Mouse (Mus musculus) erythroblast, embryonic 14.5 days (primary cell): ENCODE results near the gene Slc25a25. TPM values are rescaled to one million over a fixed set of nuclear protein-coding genes. Genes with fewer than 3 reads are reported as not detected.
A peak's percentile ranks its signal among the peaks of the same experiment; 100 is the strongest.

Source experiments
- H3K27me3 ChIP-seq: 2 replicates; pipeline ENCODE4 v1.6.1; 2012; ENCODE audit warnings: inconsistent platforms; ENCODE audit not compliant: control insufficient read depth
- H3K36me3 ChIP-seq: 2 replicates; pipeline ENCODE4 v1.6.1; 2012; ENCODE audit warnings: mild to moderate bottlenecking, inconsistent platforms; ENCODE audit not compliant: control insufficient read depth
- H3K4me1 ChIP-seq: 2 replicates; pipeline ENCODE4 v1.6.1; 2012; ENCODE audit warnings: inconsistent platforms; ENCODE audit not compliant: control insufficient read depth
- H3K4me3 ChIP-seq: replicated peaks from 2 replicates; pipeline ENCODE3; 2012; ENCODE audit warnings: moderate library complexity, mild to moderate bottlenecking, inconsistent platforms
- H3K9me3 ChIP-seq: 2 replicates; pipeline ENCODE4 v1.6.1; 2012; ENCODE audit warnings: low read length, inconsistent platforms, mixed read lengths; ENCODE audit not compliant: control insufficient read depth
- GATA1 ChIP-seq: IDR thresholded peaks from 2 replicates; pipeline ENCODE4 v1.6.1; 2012; ENCODE audit warnings: low read length, inconsistent platforms, mixed read lengths
- TAL1 ChIP-seq: IDR thresholded peaks from 3 replicates; pipeline ENCODE4 v1.6.1; 2012; ENCODE audit warnings: low read length, inconsistent platforms, mixed read lengths
- polyA plus RNA-seq: library from polyadenylated mRNA; stranded (reverse); fragments of >175 nt; gene quantifications from 2 replicates; pipeline ENCODE4 v1.2.3, GENCODE M21; 2012

Gene Slc25a25
- polyA plus RNA-seq, 1 experiment, result 2.0 TPM

DNA sequence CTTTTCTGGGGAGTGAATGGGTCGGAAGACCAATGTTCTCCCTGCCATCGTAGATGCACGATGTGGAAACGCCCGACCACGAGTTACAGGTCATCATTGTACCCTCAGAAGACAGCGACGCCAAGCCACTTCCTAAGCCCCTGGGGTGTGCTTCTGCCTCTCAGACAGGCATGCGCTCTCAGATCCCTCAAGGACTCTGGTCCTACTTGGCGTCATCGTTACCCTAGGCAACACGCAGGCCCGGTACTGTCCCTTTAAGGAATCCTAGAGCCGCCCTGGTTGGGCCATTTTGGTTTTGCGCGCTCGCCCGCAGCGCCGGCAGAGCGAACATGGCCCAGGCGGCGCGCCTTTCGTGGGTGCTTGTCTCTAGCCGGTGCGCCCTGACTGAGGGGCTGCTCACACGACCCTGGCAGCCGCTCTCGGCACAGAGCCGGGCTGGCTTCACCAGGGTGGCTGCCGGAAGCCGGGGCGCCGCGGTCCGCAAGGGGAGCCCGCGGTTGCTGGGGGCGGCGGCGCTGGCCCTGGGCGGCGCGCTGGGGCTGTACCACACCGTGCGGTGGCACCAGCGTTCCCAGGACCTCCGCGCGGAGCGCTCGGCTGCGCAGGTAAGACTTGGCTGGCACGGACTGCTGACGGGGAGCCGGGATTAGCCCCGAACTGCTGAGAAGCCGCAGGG is 55.2 kb downstream of the Slc25a25 start:
- no peak for TF ChIP-seq GATA1
- no peak for TF ChIP-seq TAL1
- Histone ChIP-seq H3K36me3 (peaks cover 19% of the 10 kb centered on the region), H3K4me1 (peaks cover 51% of the 10 kb centered on the region)

DNA sequence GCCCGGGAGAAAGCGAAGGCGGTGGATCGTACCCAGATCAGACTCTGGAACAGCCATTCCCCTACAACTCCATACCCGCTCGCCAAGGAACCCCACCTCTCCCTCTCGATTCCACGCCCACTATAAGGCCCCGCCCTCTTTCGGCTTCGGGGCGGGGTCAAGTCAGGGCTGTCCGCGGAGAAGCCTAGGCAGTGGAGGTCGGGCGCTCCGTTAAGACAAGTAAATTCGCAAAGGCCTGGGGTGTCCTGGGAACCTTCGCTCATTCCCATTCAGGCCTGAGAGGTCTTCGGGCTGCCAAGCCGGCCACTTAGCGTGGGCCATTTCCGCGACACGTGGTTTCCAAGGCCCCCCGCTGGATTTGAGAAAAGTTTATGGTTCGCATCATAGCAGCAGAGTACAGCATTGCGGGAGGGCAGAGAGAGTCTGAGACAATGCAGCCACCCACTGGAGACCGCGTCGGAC is 55.7 kb downstream of the Slc25a25 start, which contains the start of gene Ptges2:
Ptges2 (plus strand) TSS at position 413 of the 462 bp plus-strand sequence.
- TF ChIP-seq GATA1, result no peak
- TF ChIP-seq TAL1, result no peak
- H3K4me3 ChIP-seq, result peak within 1 kb of the TSS; percentile 87
- H3K4me1 ChIP-seq, result peaks cover 47% of the 10 kb centered on the region
- H3K9me3 ChIP-seq, result no peaks in the 10 kb centered on the region; the same call in 1 of the 2 replicates
- peaks cover 14% of the 10 kb centered on the region for H3K36me3 ChIP-seq
- no peaks in the 10 kb centered on the region for H3K27me3 ChIP-seq

More for the DNA sequence above, 55.2 kb downstream of the Slc25a25 start:
- no peaks in the 10 kb centered on the region for H3K27me3 ChIP-seq
- peak overlapping the region; percentile 87 for H3K4me3 ChIP-seq
- H3K9me3 ChIP-seq, result no peaks in the 10 kb centered on the region; the same call in 1 of the 2 replicates

DNA sequence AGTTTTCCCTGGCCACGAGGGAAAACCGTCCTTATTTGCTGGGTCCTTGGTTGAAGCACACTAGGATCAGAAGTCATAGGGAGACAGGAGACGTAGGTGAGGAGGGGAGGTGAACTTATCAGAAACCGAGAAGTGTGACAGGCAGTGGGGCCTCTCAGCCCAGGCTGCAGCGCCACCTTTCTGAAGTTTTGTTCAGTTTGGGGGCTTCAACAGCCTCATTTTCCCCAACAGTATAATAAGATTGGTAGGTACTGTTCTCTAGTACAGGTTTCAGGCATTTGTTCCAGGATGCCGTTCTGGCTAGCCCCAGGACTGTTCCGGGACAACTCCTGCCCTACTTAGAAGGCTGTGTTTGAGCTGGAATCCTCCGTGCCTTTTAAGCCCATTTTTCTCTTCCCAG is 56.3 kb downstream of the Slc25a25 start:
- TF ChIP-seq TAL1 (no peak), GATA1 (no peak)
- H3K4me3 ChIP-seq, result peak overlapping the region; percentile 87
- H3K4me1 ChIP-seq, result peaks cover 42% of the 10 kb centered on the region
- no peaks in the 10 kb centered on the region; the same call in 1 of the 2 replicates for H3K9me3 ChIP-seq
- H3K36me3 ChIP-seq, result peaks cover 10% of the 10 kb centered on the region
- H3K27me3 ChIP-seq, result no peaks in the 10 kb centered on the region

DNA sequence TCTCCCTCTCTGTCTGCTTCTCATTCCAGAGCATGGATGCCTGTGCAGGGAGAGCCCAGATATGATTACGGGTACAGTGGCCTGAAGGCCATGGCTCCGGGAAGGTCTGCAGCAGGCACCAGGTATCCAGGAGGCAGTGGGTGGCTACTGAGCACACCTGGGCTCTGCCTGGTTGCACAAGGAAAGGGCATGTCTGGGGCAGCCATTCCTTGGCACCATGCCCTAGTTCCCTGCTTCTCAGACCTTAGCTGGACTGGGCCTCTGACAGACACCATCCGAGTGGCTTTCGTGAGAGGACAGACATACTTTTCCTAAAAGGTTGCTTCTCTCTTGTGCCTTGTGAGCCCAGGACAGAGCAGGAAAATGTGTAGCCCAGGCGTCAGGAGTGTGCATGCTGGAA is 59.2 kb downstream of the Slc25a25 start:
- H3K9me3 ChIP-seq, result no peaks in the 10 kb centered on the region; the same call in 1 of the 2 replicates
- no peak overlapping the region for H3K4me3 ChIP-seq
- peaks cover 28% of the 10 kb centered on the region for H3K4me1 ChIP-seq
- H3K36me3 ChIP-seq, result no peaks in the 10 kb centered on the region
- TF ChIP-seq GATA1, result no peak
- no peaks in the 10 kb centered on the region; the same call in 1 of the 2 replicates for H3K27me3 ChIP-seq

DNA sequence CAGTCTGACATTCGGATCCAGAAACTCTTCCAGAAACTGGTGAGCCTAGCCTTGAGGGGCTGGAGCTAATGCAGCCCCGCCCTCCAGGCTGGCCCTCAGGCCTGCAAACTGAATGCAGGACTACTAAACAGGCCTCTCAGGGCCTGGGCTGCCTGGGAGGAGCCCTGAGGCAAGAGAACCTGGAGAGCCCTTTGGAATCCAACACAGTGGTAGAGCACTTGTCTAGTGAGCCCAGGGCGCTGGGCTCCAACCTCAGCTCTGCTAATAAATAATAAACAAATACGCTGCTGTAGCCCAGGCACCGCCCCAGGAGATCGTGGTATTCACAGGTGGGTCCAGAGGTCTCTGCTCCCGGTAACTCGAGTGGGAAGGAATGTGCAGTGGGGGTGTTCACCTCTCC is 60.4 kb downstream of the Slc25a25 start:
- Histone ChIP-seq H3K4me3 (no peak overlapping the region), H3K4me1 (peaks cover 16% of the 10 kb centered on the region), H3K27me3 (peaks cover under 1% of the 10 kb centered on the region; the same call in 1 of the 2 replicates), H3K36me3 (no peaks in the 10 kb centered on the region), H3K9me3 (no peaks in the 10 kb centered on the region; the same call in 1 of the 2 replicates)
- TF ChIP-seq GATA1 (no peak), TAL1 (no peak)

DNA sequence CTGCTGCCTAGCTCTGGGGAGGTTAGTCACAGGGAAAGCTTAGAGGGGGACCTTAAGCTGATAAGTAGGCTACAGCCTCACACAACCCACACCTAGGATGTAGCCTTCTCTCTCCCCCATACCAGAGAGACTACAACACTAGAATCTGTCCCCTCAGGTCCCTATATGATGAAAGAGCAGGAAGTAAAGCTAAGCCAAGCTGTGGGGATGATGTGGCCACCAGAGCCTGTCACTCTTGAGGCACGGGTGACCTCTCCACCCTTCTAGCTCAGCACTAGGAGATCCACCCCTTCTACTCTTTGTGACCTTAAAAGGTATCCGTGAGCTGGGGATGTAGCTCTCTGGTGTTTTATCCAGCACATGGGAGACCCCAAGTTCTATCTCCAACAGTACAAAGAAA is 62.1 kb downstream of the Slc25a25 start:
- H3K9me3 ChIP-seq, result no peaks in the 10 kb centered on the region; the same call in 1 of the 2 replicates
- TF ChIP-seq GATA1 (no peak), TAL1 (no peak)
- H3K4me3 ChIP-seq, result no peak overlapping the region
- H3K27me3 ChIP-seq, result peaks cover 9% of the 10 kb centered on the region
- no peaks in the 10 kb centered on the region for H3K36me3 ChIP-seq
- H3K4me1 ChIP-seq, result peaks cover under 1% of the 10 kb centered on the region

DNA sequence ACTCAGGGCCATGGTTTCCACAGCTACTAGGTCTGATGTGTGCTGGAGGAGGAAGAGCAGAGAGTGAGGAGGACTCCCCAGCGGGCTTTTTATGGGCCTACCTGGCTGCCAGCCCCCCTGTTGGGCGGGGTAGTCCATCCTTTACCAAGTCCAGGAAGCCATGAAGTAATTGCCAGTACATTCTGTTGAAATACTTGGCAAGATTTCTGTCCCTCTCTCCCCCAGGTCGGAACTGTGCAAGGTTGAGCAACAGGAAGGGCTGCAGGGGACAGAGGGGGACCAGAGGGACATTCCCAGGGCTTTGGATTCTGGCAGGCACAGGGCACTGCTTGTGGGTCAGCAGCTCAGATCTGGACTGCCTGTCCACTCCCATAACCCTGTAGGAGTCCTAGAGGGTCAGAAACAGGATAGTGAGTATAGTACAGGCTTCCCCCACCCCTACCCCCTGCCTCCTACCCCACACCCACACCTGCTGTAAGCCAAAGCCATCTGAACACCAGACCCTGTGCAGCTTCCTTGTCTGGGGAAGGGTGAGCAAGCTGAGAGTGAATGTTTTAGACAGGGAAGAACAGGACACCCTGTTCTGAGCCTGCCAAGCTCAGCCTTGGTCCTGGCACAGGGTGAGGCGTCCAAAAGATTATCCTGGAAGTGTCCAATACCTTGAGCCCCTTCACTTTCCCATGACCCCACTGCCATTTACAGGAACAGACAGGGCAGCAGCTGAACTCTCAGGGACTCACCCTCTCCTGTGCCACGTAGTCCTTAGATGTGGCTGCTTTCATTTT is 63.3 kb downstream of the Slc25a25 start, which contains the start of gene Lcn2:
Lcn2 (minus strand) TSS at position 547 of the 785 bp plus-strand sequence.
- no peak within 1 kb of the TSS for H3K4me3 ChIP-seq
- peaks cover 6% of the 10 kb centered on the region for H3K4me1 ChIP-seq
- TF ChIP-seq GATA1 (no peak), TAL1 (no peak)
- H3K9me3 ChIP-seq, result no peaks in the 10 kb centered on the region
- peaks cover 16% of the 10 kb centered on the region for H3K27me3 ChIP-seq
- no peaks in the 10 kb centered on the region for H3K36me3 ChIP-seq

DNA sequence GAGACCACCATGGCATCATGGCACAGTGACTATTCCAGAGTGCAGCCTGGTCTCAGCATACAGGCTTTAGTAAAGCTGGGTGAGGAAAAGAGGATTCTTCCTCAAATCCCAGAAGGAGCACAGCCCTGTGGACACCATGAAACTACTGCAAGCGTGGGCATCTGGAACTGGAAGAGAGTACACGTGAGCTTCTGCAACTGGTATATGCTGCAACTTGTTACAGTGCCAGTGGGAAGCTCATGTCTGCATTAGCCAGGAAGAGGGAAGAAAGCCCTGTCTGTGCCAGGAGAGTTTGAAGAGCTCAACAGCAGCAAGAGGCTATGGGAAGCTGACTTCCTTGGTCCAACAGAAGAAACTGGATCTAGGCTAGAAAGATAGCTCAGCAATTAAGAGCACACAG is 68.6 kb downstream of the Slc25a25 start:
- Histone ChIP-seq H3K36me3 (peaks cover 29% of the 10 kb centered on the region), H3K9me3 (no peaks in the 10 kb centered on the region), H3K4me1 (peaks cover 42% of the 10 kb centered on the region), H3K27me3 (peaks cover 27% of the 10 kb centered on the region), H3K4me3 (no peak overlapping the region)
- no peak for TF ChIP-seq GATA1
- TF ChIP-seq TAL1, result no peak

DNA sequence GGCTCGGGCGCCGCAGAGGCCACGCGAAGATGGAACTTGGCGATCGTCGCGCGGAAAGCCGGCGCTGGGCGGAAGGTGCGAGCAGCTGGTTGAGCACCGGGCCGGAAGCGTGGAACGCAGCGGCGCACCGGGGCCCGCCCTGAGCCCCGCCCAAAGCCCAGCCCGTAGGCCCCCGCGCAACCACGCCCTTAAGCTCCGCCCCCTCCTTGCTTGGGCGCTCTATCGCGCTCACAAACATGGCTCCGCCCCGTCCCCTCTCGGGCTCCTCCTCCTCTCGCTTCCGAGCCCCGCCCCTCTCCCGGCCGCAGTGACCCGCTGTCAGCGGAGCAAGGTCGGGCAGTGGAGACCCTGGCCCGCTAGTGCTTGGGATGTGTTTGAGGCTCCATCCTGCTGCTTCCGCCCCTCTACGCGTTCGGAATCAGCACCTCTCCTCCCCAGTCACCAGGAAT is 69.4 kb downstream of the Slc25a25 start, which contains the start of gene 1110008P14Rik:
1110008P14Rik (minus strand) TSS at position 164 of the 449 bp plus-strand sequence.
- H3K27me3 ChIP-seq, result peaks cover 27% of the 10 kb centered on the region
- no peaks in the 10 kb centered on the region for H3K9me3 ChIP-seq
- TF ChIP-seq GATA1 (no peak), TAL1 (no peak)
- peaks cover 38% of the 10 kb centered on the region for H3K36me3 ChIP-seq
- H3K4me3 ChIP-seq, result peak within 1 kb of the TSS; percentile 81
- peaks cover 42% of the 10 kb centered on the region for H3K4me1 ChIP-seq
